In the genomic region with DNA sequence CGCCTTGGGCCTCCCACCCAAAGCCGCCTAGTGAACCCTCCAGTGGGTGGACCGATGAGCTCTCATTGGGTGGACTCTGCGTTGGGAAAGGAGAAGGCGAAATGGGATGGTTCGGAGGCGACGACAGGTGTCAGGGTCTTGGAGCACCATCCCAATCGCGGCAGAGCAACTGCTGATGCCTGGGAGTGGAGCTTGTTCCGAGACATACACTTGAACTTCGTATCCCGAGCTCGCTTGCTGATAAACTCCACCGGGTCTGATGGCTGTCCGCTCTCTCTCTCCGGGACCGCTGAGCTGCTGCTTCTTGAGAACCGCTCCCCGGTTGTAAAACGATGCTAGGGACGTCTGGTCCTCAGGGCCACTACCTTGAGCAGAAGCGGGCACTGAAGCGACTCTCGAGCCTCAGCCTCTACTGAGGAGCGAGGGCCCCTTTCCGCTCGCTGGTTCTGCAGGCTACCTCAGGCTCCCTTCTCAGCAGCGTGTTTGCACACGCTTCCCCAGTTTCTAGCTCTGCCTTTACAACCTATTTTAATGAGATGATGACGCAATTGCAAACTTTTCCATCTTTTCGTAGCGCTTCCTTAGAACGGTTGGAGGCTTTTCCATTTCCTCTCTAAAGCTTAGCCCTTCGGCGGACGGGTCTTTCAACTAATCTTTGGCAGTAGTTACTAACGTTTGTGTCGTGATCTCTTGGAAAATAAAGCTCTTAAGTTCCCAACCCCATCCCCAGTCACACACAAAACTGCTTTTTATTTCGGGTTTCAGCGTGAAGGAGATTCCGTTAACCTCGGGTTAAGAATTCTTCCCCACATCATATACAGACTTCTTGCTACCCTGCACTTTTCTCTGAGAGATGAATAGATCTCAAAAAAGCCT, we compare ENCODE assay signal across 8 mouse cellular contexts. TPM values are rescaled to one million over a fixed set of nuclear protein-coding genes. Genes with fewer than 3 reads are reported as not detected.
DNase-seq lines count a peak whose midpoint lies in the region; ATAC-seq lines count a peak whose summit lies in the region.

No protein-coding gene starts in this region.

- no peaks in the 10 kb centered on the region for H3K27me3 ChIP-seq in forebrain, embryonic 15.5 days
- H3K27me3 ChIP-seq in stomach, embryonic 16.5 days (ENCODE audit: control insufficient read depth, insufficient read depth, low read length) = no peaks in the 10 kb centered on the region

- peak; percentile 53 for DNase-seq in right cerebral cortex, adult 18-20 months
- no peak for DNase-seq in right cerebral cortex, postnatal 36 days (ENCODE audit: low spot score in 2 of 2)
- peak; percentile 54 to 56 for DNase-seq in adrenal gland, postnatal 36 days
- DNase-seq in left cerebral cortex, postnatal 10 days (ENCODE audit: extremely low spot score in 1 of 2, low spot score in 2 of 2) = peak; percentile 35 to 43
- no peak for DNase-seq in gastrocnemius, adult 18-20 months (ENCODE audit: low spot score)

- H3K27ac ChIP-seq in forebrain, embryonic 15.5 days (replicated peaks) = peak overlapping the region; percentile 99
- H3K27ac ChIP-seq in stomach, embryonic 16.5 days (ENCODE audit: low read length) = peak overlapping the region; percentile 99

- ATAC-seq in forebrain, embryonic 15.5 days (replicated peaks) = peak; percentile 9
- ATAC-seq in megakaryocyte progenitor cell, adult 5-6 weeks (replicated peaks; ENCODE audit: poor library complexity) = peak; percentile 10
- no peak; the same call in 1 of the 2 replicates for ATAC-seq in stomach, embryonic 16.5 days (ENCODE audit: insufficient read depth, low FRiP score)

- peak overlapping the region; percentile 91 for H3K4me2 ChIP-seq in forebrain, embryonic 15.5 days (replicated peaks)
- H3K4me2 ChIP-seq in stomach, embryonic 16.5 days (ENCODE audit: low read depth, low read length) = peak overlapping the region; percentile 85

- no peaks in the 10 kb centered on the region for H3K9me3 ChIP-seq in forebrain, embryonic 15.5 days
- no peaks in the 10 kb centered on the region for H3K9me3 ChIP-seq in stomach, embryonic 16.5 days (replicated peaks; ENCODE audit: control insufficient read depth, low read length)

- no peaks in the 10 kb centered on the region for H3K36me3 ChIP-seq in forebrain, embryonic 15.5 days
- no peaks in the 10 kb centered on the region for H3K36me3 ChIP-seq in stomach, embryonic 16.5 days (ENCODE audit: control insufficient read depth, insufficient read depth, low read length)

- H3K4me3 ChIP-seq in forebrain, embryonic 15.5 days = peak overlapping the region; percentile 94
- H3K4me3 ChIP-seq in stomach, embryonic 16.5 days (replicated peaks; ENCODE audit: low read length) = peak overlapping the region; percentile 73

- H3K9ac ChIP-seq in forebrain, embryonic 15.5 days (replicated peaks) = peak overlapping the region; percentile 73
- H3K9ac ChIP-seq in stomach, embryonic 16.5 days (ENCODE audit: low read length) = peak overlapping the region; percentile 82

- intact Hi-C loops in left cerebral cortex, postnatal 10 days (cut with DNase I) = no loop called here

- 1% methylated on average over 43 of the region's 43 CpGs for whole genome bisulfite sequencing in forebrain, embryonic 15.5 days
- 1% methylated on average over 43 of the region's 43 CpGs for WGBS in stomach, embryonic 16.5 days

- H3K4me1 ChIP-seq in forebrain, embryonic 15.5 days = peaks cover 28% of the 10 kb centered on the region
- H3K4me1 ChIP-seq in stomach, embryonic 16.5 days (ENCODE audit: control insufficient read depth, insufficient read depth, low read length) = peaks cover 28% of the 10 kb centered on the region

RNA-seq across cellular contexts. Expression of a gene that starts 1.1 kb away (rescaled TPM):
- 10 to 100 TPM; 54.2 to 91.4 TPM for total RNA-seq in adrenal gland, postnatal 36 days (2021)
- 17.8 and 18.7 TPM in 2 replicates for polyA plus RNA-seq in forebrain, embryonic 15.5 days (2015; fragmentation: Nextera tagmentation; extraction: Ambion mirVana)
- 10 to 100 TPM; 34.7 to 38.3 TPM for total RNA-seq in left cerebral cortex, postnatal 10 days (2021)
- total RNA-seq in megakaryocyte progenitor cell, adult 5-6 weeks (2015) = 26.6 and 29.2 TPM in 2 replicates
- 39.5 and 43.3 TPM in 2 replicates for total RNA-seq in megakaryocyte progenitor cell, adult 5-6 weeks (2017)
- polyA plus RNA-seq in stomach, embryonic 16.5 days (2015; fragmentation: Nextera tagmentation; extraction: Ambion mirVana) = 11.2 and 13.1 TPM in 2 replicates
- total RNA-seq in gastrocnemius, adult 18-20 months (2021) = 10 to 100 TPM; 26.2 to 34.0 TPM

RNA-seq across cellular contexts. Expression of a gene that starts 13.7 kb away (rescaled TPM):
- 10 to 100 TPM; 21.2 to 27.1 TPM for total RNA-seq in adrenal gland, postnatal 36 days (2021)
- polyA plus RNA-seq in forebrain, embryonic 15.5 days (2015; fragmentation: Nextera tagmentation; extraction: Ambion mirVana) = 8.2 and 8.9 TPM in 2 replicates
- total RNA-seq in left cerebral cortex, postnatal 10 days (2021) = 10 to 100 TPM; 24.6 to 25.7 TPM
- 20.7 and 21.7 TPM in 2 replicates for total RNA-seq in megakaryocyte progenitor cell, adult 5-6 weeks (2015)
- total RNA-seq in megakaryocyte progenitor cell, adult 5-6 weeks (2017) = 5.3 and 9.3 TPM in 2 replicates
- 14.6 and 15.3 TPM in 2 replicates for polyA plus RNA-seq in stomach, embryonic 16.5 days (2015; fragmentation: Nextera tagmentation; extraction: Ambion mirVana)
- total RNA-seq in gastrocnemius, adult 18-20 months (2021) = 1 to 10 TPM in 1 of 2 experiments, under 1 TPM in 1; 0.74 to 1.6 TPM

Comparison
In these comparisons a context has a peak if more than half of its experiments do, and no peak if none do; other contexts are left out.
1. DNase-seq: peak in right cerebral cortex, adult 18-20 months (single experiment), adrenal gland, postnatal 36 days (2 of 2) and left cerebral cortex, postnatal 10 days (2 of 2); none in right cerebral cortex, postnatal 36 days (0 of 2) and gastrocnemius, adult 18-20 months (single experiment).